Mouse (Mus musculus) kidney, adult 2 months (tissue): ENCODE results near the gene Rtp1.

Experiments
- CTCF ChIP-seq: fragments of 200-500 bp; conservative IDR thresholded peaks from 2 replicates; pipeline ENCODE4 v1.5.1; 2011; ENCODE audit warnings: low read depth, mild to moderate bottlenecking, control low read depth, low read length, moderate library complexity, mixed read lengths; ENCODE audit not compliant: insufficient read depth, insufficient read length
- POLR2A ChIP-seq: fragments of 200-500 bp; IDR thresholded peaks from one replicate; pipeline ENCODE4 v1.6.1; 2011; ENCODE audit warnings: low read depth, low read length, control low read depth

DNA sequence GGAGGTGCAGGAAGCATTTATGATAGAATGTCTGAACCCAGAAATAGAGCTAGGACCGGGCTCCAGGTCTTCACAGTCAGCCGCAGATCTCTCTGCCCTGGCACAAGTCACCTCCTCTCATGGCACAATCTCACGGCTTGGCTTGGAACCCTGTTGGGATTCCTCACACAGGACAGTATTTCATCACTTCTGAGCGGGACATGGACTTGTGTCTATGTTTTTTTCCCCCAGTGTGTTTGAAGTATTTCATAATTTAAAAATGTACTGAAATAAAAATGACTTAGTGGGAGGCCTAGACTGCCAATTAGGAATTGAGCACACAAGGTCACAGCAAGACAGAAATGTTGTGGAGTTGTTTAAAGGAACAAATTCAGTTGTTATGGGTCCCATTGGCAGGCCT is 15.3 kb downstream of the Rtp1 start:
- TF ChIP-seq CTCF (no peak), POLR2A (no peak)
